Mouse (Mus musculus): Measurements from ENCODE around the gene Gm10770.
"Not testable (repeated sequence)": the region's sequence is repeated elsewhere in the genome, so short reads cannot be mapped to it uniquely, and the experiment has no call there.

Gene Gm10770

GRCm38 (mm10) chr2:150179579-150179978 is at the start of gene Gm10770:
TSS of gene Gm10770 (minus strand) at chr2:150179679.
- not testable (repeated sequence) for DNase-seq

- not testable (repeated sequence) for DNase-seq
Observed at GRCm38 (mm10) chr2:150223263-150223662, 43.8 kb upstream of the Gm10770 start.

- not testable (repeated sequence) for DNase-seq
Observed at GRCm38 (mm10) chr2:150218363-150218725, 38.9 kb upstream of the Gm10770 start.

- DNase-seq, result peak; percentile 78
Observed at GRCm38 (mm10) chr2:150217600-150218362, 38.3 kb upstream of the Gm10770 start, which contains the start of gene Zfp937. TSS of gene Zfp937 (plus strand) at chr2:150218073.

- not testable (repeated sequence) for DNase-seq
Observed at GRCm38 (mm10) chr2:150181570-150181999, 2.1 kb upstream of the Gm10770 start, which contains the start of gene Gm14139. TSS of gene Gm14139 (plus strand) at chr2:150181755.

GRCm38 (mm10) chr2:150181046-150181445 is 1.6 kb upstream of the Gm10770 start:
- DNase-seq, result not testable (repeated sequence)

- DNase-seq, result no peak
Observed at GRCm38 (mm10) chr2:150173833-150174232, 5.6 kb downstream of the Gm10770 start.

- no peak for DNase-seq
Observed at GRCm38 (mm10) chr2:150166703-150167102, 12.8 kb downstream of the Gm10770 start.

GRCm38 (mm10) chr2:150136435-150136897 is 43.0 kb downstream of the Gm10770 start, which contains the start of gene Zfp120:
TSS of gene Zfp120 (minus strand) at chr2:150136708.
- DNase-seq, result peak; percentile 80

GRCm38 (mm10) chr2:150132773-150133172 is 46.7 kb downstream of the Gm10770 start:
- DNase-seq, result no peak

GRCm38 (mm10) chr2:150132002-150132401 is 47.5 kb downstream of the Gm10770 start:
- DNase-seq, result not testable (repeated sequence)

Measured in cerebellum, adult 11 months (tissue).